Mouse (Mus musculus) lung, postnatal 36 days (tissue): ENCODE measurements around the gene Them7.
A peak's percentile ranks its signal among the peaks of the same experiment; 100 is the strongest.

Source experiments
- DNase-seq: peaks from one replicate; pipeline ENCODE4 v3.0.0; 2022; ENCODE audit warnings: mixed read lengths

Gene Them7

DNA sequence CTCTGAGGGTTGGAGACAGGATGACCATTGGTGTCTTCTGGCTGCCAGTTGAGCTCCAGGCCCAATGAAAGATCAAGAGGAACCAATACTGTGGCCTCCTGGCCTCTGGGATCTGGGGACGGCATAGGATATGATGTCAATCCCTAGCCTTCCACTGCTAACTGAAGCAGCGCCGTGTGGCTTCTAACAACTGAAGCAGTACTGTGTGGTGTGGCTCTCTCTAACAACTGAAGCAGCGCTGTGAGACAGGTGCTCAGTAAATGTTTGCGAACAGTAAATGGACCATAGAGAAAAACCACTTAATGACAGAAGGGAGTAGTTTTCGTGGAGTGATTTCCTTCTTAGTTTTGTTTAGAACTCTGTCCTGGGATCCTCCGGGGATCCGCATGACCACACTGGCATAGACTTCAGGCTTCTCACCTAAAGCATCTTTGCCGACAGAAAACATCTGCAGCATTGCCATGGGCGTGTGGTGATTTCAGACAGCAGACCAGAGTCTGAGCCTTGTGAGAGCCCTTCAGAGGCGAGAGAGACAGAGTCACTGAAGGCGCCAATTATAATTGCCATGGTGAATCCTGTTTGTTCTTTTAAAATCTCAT lies 194.6 kb downstream of the Them7 start:
- DNase-seq = no peak

DNA sequence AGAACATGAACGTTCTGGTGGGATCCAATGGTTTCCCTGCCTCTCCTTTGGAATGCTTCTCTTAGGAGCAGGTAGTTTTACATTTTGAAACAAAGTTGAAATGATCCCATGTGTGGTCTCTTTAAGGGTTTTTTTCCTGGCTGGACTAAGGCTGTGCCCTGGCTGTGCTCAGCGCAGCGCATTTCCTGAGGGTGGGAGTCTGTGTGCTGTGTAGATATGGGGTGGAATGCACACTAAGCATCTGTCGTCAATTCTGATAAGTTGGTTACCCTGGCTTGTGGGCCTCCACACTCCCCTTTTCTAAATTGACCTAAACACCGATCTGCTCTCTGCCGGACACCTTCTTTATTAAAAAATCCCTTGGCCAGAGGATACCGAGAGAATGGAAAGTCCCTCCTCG lies 203.3 kb downstream of the Them7 start:
- DNase-seq = no peak

DNA sequence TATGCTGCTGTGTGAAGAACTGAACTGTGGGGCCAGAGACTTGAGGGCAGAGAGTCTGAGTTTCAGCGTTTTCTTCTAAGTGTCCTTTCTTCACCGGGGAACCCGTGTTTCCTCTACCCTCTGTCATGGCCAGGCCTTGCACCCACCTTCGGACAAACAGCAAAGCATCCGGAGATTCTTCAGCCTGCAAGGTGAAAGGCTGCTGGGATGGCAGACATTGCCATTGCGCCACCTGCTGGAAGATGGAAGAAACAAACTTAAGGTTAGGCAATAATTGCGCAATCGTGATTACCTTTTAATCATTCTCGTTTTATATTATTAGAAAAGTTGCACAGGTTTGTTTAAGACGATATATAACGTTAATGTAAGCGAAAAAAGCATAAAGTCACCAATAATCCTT lies 203.9 kb downstream of the Them7 start:
- DNase-seq = peak; percentile 80

DNA sequence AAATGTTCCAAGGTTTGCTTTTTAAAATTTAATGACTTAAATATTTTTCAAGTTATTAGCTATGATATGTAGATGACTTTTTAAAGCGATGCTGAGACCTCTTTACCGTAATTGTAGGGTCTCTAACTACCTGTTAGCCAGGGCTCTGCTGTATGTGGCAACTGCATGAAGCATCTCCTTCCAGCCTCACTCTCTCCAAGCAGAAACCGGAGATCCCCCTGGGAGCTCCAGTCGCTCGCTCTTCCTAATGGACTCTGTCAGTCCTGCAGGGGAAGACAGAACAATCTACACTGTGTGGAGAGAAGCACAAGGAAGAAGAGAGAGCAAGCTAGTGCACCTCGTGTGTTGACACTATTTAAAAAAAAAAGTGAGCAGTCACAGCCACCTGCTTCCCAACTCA lies 204.3 kb downstream of the Them7 start:
- DNase-seq = no peak
